Mouse (Mus musculus) gastrocnemius, postnatal 25 days (tissue): ENCODE results near the gene Eme2. TPM values are rescaled to one million over a fixed set of nuclear protein-coding genes. Genes with fewer than 3 reads are reported as not detected.
A peak's percentile ranks its signal among the peaks of the same experiment; 100 is the strongest.

Experiments used
- DNase-seq: peaks from one replicate; pipeline ENCODE4 v3.0.0; 2022
- total RNA-seq, 2 experiments: library from RNA; stranded (reverse); gene quantifications; 1 replicate in 1 of 2; 2 replicates in 1 of 2; pipeline ENCODE4 v1.2.3; 2021

The Eme2 gene
- total RNA-seq, 2 experiments from 2014 or later, result 8.8 to 10.4 TPM

DNA sequence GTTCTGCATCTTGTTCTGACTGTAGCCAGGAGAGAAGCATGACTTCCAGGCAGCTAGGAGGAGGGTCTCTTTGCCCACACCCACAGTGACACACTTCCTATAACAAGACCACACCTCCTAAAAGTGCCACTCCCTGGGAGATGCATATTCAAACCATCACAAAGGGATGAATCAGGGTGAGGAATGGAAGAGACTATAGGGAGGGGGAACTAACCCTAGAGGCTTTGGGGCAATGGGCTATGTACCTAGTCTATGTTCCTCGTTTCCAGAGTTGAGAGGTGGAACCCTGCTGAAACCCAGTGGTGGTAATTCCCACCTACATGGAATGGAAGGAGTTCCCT lies 20.5 kb downstream of the Eme2 start:
- no peak for DNase-seq

DNA sequence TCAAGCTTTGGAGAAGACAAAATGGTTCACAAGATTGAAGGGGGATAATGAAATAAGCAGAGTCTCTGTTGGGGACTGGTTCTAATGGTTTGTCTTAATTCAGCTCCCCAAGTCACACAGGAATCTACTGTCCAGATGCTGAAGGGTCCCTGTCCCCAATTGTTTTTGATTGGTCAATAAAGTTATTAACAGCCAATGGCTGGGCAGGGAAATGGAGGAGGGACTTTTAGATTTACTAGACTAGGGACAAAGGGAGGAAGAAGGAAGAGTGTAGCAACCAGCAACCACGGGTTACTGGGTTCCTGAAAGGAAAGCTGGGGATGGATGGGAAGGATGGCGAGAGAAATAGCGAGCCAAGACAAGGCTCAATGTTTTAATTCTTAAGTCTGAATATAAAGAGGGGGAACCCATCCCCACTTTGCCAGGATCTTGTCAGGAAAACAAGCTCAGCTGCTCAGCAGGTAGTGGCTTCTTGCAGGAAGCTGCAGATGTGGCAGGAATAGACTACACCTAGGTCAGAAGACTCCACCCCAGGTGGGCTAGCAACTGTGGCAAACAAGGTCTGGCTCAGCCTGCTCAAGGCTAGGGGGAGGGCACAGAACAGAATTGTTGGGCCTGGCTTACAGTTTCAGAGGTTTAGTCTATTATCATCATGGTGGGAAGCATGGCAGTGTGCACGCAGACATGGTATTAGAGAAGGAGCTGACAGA lies 21.0 kb downstream of the Eme2 start:
- DNase-seq, result no peak

DNA sequence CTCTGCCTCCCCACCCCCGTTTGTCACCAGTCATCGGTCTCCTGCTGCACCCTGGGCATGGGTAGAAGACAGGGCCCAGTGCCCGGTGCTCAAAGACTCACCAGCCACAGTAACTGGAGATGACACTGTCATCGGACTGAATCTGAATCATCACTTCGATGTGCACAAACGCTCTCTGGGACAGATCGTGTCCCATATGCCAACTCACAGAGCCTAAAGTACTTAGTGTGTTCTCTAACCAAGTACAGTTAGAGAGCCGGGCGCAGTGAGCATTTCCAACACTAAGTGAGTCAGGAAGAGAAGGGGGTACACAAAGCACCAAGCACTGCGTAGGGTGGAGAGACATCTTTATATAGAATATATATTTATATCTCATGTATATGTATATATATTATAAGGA lies 27.0 kb downstream of the Eme2 start:
- no peak for DNase-seq

DNA sequence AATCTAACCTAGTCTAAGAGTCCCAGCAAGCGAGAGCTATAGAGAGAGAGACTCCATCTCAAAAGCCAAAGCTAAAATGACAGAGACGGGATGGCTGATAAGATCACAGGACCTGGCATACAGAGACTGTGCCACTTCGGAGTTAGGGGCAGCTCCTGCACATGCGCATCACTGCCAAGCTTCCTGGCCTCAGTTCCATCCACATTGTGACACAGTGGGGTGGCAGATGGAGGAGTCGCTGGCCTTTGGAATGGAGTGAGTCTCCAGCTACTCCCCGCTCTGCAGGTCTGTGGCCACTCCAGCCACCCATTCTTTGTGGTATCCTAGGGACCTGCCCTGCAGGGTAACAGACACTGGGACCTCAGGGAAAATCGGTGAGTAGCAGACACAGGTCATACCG lies 29.1 kb downstream of the Eme2 start, which contains the start of gene Igfals:
Gene Igfals, plus strand, starts transcription at position 222 of the 400 bp plus-strand sequence.
- DNase-seq, result no peak

DNA sequence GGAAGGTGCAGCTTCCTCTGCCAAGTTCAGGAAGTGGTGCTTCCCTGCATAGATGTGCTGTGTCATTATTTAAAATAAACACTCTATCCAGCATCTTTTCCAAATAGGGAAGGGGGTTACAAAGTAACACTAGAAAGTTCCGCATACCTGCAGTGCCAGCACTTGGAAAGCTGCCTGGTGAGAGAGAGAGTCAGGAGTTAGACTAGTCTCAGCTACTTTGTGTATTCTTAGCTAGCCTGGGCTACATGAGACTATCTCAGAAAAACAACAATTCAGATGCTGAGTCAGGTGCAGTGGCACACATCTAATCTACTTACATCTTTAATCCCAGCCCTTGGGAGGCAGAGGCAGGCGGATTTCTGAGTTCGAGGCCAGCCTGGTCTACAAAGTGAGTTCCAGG lies 33.1 kb downstream of the Eme2 start:
- DNase-seq, result no peak

DNA sequence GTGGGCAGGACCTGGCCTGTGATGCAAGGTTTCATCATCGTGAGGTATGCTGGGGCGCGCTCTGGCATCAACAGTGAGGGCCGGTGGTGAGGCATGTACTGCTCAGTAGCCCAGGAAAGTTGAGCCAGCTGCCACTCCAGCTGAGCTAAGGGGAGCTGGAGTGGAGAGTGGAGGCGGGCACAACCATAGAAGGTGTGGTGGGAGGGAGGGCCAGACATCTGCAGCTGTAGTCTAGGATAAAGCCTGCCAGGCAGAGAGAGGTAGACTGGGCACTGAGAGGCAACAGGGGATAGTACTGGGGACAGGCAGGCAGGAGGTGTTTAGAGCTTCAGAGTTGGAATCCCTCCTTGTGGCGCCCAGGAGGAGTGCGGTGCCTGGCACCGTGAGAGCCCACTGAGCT lies 34.8 kb downstream of the Eme2 start:
- no peak for DNase-seq

DNA sequence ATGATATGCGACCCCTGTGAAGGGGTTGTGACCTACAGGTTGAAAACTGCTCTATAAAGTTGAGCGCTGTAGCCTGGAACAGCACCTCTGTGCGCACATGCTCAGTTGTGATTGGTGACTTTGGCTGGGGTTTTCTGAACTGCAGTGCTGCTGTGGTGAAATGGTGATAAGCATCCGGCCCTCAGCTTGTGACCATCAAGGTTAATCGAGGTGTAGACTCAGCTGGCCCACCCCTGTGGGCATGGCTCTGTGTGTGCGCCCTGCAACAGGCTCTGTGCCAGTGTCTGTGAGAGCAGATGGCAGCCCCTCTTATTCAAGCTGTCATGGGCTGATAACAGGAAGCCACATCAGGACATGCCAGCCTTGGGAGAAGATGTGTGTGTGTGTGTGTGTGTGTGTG lies 35.9 kb downstream of the Eme2 start:
- no peak for DNase-seq

DNA sequence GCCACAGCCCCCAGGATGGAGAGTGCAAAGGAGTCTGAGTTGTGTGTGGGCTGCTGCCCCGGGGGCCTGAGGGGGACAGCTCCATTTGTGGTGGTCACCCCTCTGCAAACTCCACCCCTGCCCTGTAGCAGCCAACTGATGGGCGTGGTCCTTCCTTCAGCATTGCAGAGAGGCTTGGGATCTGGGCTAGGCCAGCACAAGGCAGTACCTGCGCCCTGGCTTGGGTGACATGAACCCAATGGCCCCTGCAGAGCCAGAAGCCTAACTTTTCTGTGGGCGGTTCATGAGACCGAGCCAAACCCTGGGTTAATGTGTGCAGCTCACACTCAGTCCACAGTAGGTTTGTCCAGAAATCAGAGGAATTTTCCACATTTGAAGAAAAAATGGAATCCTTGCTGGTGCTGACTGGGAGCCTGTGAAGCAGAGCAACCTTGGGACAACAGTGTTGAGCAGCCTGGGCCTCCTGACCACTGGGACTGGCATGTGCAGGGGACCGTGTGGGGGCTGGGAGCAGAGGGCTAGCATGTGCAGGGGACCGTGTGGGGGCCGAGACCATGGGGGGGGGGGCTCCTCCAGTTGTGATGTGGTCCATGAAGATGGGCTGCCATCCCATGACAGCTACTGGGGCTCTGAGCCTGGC lies 36.9 kb downstream of the Eme2 start:
- no peak for DNase-seq

DNA sequence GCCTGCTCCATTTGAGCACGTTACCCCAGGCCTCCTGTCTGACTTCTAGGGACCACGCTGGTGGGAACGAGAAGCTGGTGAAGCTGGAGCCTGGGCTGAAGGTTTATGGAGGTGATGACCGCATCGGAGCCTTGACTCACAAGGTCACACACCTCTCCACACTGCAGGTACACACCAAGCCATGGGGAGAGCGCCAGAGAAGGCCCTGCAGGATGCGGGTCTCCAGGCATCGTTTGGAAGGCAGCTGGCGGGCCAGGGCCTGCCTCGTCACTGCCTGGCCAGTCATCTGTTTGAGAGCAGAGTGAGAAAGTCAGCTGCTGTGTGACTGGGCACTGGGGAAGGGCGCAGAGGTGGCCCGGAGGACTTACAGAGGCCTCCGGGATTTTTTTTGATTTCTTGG lies 38.3 kb downstream of the Eme2 start:
- no peak for DNase-seq

DNA sequence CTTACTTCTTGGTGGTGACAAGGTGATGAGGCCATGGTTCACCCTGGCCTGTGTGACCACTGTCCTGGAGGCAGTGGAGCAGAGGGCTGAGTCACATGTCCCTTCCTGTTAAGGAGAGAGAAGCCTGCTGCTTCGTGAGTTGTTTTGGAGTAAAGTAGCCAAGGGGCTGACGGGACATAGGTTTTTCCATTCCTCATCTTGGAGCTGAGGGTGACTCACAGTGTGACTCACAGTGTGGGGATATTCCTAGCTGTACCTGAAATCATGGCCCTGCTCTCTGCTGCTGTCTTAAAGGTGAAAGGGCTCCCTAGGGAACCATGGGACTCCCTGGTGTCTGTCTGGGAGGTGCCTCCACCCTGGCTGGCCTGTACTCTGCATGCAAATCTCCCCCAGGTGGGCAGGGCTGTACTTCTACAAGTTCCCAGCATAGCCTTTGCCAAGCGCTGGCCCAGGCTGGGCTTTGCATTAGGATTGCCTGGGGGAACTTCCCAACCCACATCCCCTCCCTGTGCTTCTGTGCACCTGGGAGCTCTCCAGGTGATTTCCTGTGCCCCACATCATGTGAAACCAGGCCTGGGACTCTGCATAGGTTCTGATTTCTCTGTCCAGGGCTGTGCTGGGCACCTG lies 38.9 kb downstream of the Eme2 start:
- DNase-seq, result no peak

DNA sequence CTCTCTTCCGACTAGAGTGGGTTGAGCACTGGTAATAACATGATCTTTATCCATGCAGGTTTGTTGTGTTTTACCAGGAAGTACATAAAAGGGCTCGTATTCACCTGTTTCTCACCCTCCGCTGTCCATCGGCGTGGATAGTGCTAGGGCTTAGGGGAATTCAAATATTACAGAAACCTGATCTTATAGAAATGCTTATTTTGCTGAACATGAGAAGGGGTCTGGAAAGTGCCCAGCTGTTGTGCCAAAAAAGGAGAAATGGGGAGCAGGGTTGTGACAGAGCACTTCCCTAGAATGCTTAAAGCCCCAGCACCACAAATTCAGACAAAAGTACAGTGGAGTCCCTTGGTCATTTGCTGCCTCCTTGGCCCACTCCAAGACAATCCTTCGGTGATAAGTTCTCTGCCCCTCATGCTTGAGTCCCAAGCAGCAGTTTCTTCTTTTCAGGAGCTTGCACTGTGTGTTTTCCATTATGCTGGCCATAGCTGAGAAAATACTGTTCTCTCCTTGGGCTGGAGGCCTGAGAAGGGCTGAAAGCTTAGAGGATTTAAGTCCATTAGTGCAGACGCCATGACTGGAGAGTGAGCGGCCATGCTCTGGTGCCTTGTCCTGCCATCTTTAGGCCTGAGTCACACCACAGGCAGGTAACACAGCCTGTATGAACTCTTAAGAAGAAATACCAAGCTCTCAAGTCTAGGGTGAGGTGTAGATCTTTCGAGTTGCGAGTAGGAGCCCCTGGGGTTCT lies 43.3 kb downstream of the Eme2 start:
- DNase-seq, result no peak

DNA sequence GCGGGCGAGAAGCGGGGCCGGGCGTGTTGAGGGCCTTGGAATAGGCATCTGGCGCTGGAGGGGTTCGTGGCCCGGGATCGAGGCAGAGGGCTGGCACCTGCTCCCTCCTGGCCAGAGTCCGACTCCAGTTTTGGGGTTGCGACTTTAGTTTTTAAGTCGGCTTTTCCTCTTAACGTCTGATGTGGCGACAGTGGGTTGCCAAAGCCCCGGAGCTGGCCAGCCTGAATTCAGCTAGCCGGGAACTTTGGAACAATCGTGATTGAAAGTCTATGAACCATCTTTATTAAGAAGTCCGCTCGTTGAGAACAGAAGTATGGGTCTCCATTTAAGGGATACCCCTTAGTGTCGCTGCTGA lies 44.1 kb downstream of the Eme2 start:
- DNase-seq, result no peak

DNA sequence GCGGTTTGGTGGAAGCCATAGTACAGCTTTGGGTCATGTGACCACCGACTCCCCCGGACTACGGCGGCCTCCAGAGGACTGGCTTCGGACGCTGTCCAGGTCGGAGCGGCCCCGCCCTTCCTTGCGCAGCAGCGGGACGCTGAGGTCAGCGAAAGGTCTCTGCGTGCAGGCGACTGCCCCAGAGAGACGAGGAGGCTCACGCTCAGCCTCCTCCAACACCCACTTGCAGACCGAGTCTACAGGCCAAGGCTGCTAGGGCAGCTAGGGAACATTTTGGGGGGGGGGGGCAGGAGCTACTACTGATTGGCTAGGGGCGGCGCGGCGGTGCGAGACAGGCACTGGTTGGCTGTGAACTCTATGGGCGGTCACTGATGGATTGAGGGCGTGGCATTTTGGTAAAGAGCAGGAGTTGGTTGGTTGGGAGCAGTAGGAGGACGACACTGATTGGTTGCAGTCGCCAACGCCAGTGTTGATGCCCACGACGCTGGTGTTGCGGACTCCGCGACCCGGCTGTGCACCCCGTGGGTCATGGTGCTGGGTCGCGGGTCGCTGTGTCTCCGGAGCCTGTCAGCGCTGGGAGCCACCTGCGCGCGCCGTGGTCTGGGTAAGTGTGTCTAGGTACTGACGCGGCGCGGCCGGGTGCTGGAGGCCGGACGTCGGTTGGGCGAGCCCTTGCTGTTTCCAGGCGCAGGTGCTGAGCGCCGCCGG lies 44.7 kb downstream of the Eme2 start, which contains the start of gene Fahd1:
Gene Fahd1, minus strand, starts transcription at position 300 of the 708 bp plus-strand sequence.
- DNase-seq, result peak; percentile 97

DNA sequence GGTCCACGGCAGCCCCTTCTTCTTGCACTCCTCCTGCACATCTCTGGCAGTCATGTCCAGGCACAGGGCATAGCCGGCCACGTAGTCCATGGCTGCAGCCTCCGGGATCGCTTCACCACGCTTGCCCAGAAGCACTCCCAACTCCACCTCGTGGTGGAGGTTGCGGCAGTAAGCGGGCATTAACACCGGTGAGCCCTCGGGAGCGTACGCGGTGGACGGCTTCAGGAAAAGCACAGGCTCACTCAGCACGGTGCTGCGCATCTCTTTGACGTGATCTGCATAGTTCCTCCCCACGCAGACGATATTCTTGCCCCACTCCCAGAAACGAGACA lies 45.2 kb downstream of the Eme2 start:
- DNase-seq, result no peak

DNA sequence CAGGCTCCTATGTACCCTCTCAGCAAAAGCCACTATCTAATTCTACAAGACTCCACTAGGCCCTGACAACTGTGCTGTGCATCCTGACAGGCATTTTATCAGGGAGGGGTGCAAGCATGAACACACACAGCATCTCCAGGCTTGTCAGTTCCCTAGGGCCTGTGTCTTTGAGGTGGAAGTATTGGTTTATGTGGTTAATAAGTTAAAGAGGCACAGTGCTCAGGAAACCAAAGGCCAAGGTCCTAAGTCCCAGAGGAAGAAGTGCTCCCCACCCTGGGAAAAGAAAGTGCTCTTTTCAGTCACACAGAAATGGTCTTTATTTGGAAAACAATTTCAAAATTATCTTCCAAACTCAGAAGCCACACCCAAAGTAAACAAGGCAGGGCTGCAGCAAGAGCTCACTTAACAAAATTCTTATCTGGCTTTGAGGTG lies 46.3 kb downstream of the Eme2 start:
- DNase-seq, result no peak

DNA sequence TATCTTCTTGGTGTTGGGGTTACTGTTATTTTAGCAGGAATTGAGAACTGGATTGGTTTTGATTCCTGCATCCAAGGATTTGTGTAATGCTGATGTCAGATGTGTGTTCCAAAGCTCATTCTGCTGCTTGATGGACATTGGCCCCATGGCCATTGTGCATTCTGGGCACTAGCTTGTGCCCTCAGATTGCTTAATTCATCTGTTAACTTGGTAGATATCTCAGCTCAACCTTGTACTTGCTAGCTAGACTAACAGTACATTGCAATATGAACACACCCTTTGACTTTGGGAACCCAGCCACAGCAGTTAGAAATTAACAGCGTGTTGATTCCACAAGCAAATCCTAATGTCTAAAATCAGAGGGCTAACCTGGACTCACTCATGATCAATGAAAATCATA lies 47.5 kb downstream of the Eme2 start:
- no peak for DNase-seq

DNA sequence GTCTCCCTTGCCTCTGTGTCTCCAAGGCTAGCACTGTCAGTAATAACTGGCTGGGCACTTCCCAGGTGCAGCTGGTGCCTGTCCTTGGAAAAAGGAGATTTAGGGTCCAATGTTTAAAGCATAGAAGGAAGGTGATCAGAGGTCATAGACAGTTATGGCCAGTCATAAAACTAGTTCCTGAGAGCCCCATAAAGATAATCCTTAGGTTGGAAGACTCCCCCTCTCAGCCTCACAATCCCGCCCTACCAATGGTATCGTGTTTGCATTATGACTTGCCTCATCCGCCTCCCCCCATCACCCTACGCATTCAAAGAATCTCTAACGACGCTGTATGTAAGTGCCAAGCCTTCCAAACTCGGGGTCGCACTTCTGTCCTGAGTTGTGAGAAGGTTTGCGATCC lies 50.4 kb downstream of the Eme2 start:
- no peak for DNase-seq

DNA sequence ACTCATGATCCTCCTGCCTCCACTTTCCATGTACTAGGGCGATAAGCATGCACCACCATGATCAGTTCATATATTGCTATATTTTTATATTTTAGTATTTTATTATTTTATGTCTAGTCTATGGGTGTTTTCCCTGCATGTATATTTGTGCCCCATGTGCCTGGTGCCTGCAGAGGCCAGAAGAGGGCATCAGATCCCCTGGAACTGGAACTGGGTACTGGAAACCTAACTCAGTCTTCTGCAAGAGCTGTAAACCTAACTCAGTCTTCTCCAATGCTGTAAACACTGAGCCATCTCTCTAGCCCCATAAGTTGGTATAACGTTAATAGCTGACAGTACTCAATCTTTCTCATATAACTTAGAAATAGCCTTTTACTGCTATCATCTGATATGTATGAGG lies 52.3 kb downstream of the Eme2 start:
- DNase-seq, result no peak

DNA sequence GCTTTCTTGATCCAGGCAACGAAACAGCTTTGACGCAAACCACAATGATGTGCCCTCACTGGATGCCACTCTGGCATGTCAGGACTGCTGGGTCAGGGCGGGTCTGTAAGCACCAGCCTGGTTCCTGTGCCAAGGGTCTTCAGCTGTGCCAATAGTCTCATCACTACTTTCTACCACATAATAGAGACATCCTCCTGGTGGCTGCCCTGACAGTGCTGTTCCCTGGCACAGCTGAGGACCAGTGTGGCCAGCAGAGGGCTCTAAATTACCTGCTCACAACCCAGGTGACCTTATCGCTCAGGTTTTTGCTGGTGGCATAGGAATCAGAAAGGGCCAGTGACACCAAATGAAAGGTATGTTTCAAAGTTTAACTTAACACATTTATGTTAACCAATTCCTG lies 53.8 kb downstream of the Eme2 start:
- DNase-seq, result no peak

DNA sequence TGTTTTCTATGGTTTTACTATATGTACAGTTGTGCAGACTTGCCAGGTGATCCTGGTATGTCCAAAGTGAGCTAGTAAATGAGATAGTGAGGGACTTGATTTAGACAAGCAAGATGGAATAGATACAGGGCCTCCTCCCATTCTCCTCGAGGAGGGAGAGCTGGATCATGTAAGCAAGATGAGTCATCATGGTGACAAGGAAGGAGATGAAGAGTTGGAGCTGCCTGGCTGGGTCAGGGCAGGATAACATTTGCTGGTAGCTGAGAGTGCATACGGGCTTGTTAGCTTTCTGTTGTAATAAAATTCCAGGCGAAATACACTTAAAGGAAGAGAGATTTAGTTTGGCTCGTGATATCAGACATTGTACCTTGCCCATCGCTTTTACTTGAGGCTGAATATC lies 54.5 kb downstream of the Eme2 start:
- no peak for DNase-seq

DNA sequence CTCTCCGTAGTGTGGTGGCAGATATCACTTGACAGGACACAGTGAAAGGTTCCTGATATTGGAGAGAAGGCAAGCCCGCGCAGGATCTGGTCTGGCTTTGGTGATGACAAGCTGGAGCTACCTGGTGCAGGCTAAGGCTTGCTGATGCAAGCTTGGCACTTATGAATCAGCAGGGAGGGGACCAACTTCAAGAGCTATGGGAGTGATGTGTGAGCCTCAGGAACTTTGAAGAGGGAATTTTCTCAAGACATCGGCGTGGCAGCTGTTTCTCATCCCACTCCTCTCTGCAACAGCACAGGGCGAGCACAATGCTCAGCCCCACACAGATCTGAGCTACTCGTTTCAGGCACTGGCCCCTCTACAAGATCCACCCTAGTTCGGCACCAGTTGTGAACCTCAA lies 55.0 kb downstream of the Eme2 start, which contains the start of gene Hagh:
Gene Hagh, plus strand, starts transcription at position 302 of the 400 bp plus-strand sequence.
- DNase-seq, result no peak
